Mouse (Mus musculus): ENCODE measurements around the gene Clec4f.

Clec4f gene

GRCm38 (mm10) chr6:83656087-83656486 lies at the start of gene Clec4f:
Gene Clec4f, minus strand, starts transcription at chr6:83656187.
- in situ Hi-C loops (cut with MboI, MseI), result no loop called here

GRCm38 (mm10) chr6:83704701-83705100 lies 48.7 kb upstream of the Clec4f start:
- in situ Hi-C loops (cut with MboI, MseI), result loop anchor here (10.0 kb wide), 1 partner anchor 880 kb away; no protein-coding TSS in a partner anchor

- in situ Hi-C loops (cut with MboI, MseI), result loop anchor here (10.0 kb wide), 1 partner anchor 881 kb away; no protein-coding TSS in a partner anchor
Measured at GRCm38 (mm10) chr6:83704294-83704693, 48.3 kb upstream of the Clec4f start.

DNA sequence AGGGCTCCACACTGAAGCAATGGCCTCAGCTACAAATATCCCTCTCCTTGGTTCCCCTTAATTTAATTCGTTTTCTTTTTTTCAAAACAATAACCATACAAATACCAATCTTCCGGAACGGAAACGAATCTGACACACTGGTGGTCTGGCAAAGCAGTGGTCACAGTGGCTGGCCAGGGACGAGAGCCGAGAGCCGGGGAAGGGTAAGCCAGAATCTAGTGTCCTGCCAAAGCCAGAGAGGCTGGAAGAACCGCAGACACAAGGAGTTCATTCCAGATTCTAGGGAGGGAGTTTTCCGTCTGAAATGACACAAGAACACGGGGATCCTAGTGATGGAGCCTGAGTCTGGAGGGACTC lies 47.7 kb upstream of the Clec4f start:
- in situ Hi-C loops (cut with MboI, MseI), result loop anchor here (10.0 kb wide), 1 partner anchor 881 kb away; no protein-coding TSS in a partner anchor

DNA sequence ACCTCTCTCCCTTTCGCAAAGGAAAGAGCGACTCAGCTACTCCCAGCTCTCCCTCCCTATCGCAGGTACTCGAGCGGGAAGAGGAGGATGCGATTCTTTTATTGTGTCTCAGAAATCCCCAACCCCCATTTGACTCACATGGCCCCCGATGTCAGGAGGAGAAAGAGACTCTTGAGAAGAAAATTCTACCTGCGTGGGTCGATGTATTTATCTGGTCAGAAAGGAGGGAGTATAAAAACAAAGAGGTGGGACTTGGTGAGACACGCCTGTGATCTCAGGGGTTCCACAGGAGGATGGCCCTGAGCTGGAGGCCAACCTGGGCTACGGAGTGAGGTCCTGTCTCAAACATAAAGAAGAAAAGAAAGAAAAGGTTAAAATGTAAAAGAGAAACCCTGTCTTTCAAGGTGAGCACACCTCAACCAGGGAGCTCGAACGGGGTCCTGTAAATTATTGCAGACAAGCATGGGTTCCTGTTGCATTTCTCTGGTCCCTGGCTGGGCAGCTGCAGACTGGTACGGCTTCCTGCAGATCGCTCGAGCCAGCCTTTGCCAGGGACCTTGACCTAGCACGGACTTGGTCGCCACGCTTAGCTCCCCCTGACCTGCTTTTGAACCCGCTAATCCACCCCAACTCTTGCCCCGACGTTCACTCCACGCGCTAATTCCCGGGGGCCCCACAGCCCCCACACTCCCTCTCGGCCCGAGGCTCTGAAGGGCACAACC lies 47.2 kb upstream of the Clec4f start:
- in situ Hi-C loops (cut with MboI, MseI), result loop anchor here (10.0 kb wide), 1 partner anchor 882 kb away; no protein-coding TSS in a partner anchor

DNA sequence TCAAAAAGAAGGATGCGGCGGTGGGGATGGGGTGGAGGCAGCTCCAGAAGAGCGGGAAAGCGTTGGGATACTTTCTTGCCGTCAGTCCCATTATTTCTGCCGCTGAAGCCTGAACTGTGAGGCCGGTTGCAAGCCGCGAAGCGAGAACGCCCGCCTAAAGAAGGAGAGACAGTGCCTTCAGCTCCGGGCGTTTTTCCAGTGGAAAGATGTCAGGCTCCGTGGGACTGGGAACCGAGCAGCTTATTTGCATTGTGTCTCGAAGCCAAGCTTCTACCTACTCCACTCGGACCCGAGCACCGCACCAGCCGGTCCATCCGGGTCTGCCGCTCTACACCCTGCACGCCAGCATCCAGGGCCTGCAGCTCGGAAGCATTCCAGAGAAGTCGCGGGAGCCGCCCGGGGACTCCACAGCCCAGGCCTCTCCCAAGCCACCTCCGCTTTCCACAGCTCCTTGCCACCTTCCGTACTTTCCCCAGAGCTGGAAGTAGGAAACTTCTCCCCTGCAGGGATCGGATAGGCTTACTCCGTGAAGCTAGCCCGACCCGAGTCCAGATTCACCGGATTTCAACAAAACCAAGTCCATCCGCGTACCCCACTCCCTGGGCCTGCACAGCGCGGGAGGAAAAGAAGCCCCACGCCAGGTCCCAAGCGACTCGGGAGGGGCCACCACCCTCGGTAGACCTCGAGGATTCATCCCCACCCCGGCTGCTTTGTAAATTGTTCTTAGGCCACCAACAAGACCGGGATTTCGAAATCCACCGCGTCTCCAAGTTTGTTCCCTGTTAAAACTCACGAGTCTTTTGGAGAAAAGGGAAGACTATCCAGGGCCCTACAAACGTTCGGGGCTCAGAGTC lies 46.4 kb upstream of the Clec4f start:
- in situ Hi-C loops (cut with MboI, MseI), result loop anchor here (10.0 kb wide), 1 partner anchor 882 kb away; no protein-coding TSS in a partner anchor

DNA sequence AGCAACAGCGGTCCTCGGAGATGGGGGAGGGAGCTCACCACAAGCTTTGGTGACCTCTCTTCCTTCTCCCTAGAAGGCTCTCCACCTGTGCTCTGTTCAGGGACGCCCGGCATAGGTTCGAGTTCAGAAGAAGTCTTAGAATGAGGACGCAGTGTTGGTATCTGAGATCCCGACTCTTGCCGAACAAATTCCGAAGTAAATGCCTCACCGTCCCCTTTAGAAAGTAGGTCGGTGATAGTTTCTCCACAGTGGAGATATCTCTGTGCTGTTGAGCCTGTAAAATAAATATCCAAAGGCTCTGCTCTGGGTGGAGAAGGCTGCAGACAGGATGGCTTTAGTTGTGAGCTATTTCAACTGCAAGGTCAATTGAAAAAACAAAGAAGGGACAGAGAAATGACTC lies 45.0 kb upstream of the Clec4f start:
- in situ Hi-C loops (cut with MboI, MseI), result loop anchor here (10.0 kb wide), 1 partner anchor 884 kb away; no protein-coding TSS in a partner anchor

- in situ Hi-C loops (cut with MboI, MseI), result loop anchor here (10.0 kb wide), 1 partner anchor 885 kb away; no protein-coding TSS in a partner anchor
Measured at GRCm38 (mm10) chr6:83699971-83700370, 44.0 kb upstream of the Clec4f start.

GRCm38 (mm10) chr6:83697932-83698331 lies 41.9 kb upstream of the Clec4f start:
- in situ Hi-C loops (cut with MboI, MseI), result no loop called here

DNA sequence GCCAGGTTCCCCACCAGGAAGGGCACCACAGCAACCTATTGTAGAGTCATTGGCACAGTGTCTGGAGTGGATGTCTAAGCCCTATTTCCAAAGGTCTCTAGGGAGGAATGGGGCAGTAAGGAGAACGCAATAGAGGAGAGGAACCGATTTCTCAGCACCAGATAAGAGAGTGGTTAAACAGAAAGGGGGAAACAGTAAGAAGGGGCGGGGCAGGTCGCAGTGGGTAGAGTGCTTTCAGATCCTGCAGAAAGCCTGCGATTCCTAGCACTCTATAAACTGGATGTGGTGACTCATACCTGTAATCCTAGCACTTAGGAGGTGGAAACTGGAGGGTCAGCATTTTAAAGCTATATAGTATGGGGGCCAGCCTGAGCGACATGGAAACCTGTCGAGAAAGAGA lies 40.7 kb upstream of the Clec4f start:
- in situ Hi-C loops (cut with MboI, MseI), result no loop called here

- in situ Hi-C loops (cut with MboI, MseI), result no loop called here
Measured at GRCm38 (mm10) chr6:83695731-83696130, 39.7 kb upstream of the Clec4f start.

GRCm38 (mm10) chr6:83693835-83694234 lies 37.8 kb upstream of the Clec4f start:
- in situ Hi-C loops (cut with MboI, MseI), result no loop called here

- in situ Hi-C loops (cut with MboI, MseI), result no loop called here
Measured at GRCm38 (mm10) chr6:83692962-83693361, 37.0 kb upstream of the Clec4f start.

DNA sequence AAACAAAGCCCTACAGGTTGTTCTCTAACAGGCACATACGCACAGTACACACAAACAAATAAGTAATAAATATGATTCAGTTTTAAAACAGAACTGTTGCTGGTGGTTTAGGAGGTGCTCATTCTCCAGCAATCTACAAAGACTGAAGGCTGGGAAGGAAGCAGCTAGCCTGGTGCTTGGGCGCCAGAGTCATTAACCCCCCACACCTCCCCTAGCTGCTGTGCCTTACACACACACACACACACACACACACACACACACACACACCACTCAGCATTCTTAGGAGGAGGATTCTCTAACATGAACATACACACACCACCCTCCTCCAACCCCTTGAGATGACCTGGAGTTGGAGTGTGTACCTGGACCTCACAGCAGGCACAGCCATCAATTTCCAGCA lies 34.9 kb upstream of the Clec4f start:
- in situ Hi-C loops (cut with MboI, MseI), result no loop called here

- in situ Hi-C loops (cut with MboI, MseI), result no loop called here
Measured at GRCm38 (mm10) chr6:83690277-83690676, 34.3 kb upstream of the Clec4f start.

DNA sequence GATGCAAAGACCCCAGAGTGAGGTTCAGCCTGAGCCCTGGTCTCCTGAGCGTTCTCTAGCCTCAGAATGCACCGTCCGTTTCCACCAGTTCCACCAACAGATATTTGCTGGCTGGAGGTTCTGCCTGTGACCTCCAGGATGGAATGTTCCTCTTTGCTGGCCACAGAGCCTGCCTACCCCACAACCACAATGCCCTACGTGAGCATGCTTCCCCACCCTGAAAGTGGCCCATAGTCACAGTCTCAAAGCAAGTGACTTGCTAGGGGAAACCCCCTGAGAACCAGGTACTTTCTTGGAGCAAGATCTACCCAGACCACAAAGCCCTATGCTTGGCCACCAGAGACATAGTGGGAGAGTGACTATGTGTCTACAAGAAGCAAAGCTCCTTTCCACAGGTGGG lies 33.4 kb upstream of the Clec4f start:
- in situ Hi-C loops (cut with MboI, MseI), result loop anchor here (5.0 kb wide), 1 partner anchor 53 kb away; the partner anchor contains the start of gene Atp6v1b1

- in situ Hi-C loops (cut with MboI, MseI), result no loop called here
Measured at GRCm38 (mm10) chr6:83677757-83678156, 21.8 kb upstream of the Clec4f start, which contains the start of gene Cd207. Gene Cd207, minus strand, starts transcription at chr6:83677857.

GRCm38 (mm10) chr6:83673395-83673794 lies 17.4 kb upstream of the Clec4f start:
- in situ Hi-C loops (cut with MboI, MseI), result loop anchor here (5.0 kb wide), 2 partner anchors 81 to 321 kb away; no protein-coding TSS in a partner anchor

DNA sequence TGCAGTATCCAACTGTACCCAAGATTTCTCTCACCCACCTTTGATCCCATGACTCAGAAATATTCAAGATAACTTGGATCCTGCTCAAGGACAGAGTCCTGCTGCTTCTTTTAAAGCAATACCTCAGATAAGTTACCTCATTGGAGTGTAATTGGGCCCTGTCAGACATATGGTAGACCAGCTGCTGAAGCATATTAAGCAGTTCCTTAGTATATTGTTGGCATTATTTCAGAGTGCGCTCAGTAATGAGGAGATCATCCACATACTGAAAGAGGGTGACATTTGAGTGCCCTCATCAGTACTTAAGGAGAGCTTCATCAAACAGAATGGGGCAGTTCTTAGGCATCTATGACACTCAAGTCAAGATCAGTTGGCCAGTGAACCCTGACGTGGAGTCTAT lies 9.0 kb upstream of the Clec4f start:
- in situ Hi-C loops (cut with MboI, MseI), result no loop called here

DNA sequence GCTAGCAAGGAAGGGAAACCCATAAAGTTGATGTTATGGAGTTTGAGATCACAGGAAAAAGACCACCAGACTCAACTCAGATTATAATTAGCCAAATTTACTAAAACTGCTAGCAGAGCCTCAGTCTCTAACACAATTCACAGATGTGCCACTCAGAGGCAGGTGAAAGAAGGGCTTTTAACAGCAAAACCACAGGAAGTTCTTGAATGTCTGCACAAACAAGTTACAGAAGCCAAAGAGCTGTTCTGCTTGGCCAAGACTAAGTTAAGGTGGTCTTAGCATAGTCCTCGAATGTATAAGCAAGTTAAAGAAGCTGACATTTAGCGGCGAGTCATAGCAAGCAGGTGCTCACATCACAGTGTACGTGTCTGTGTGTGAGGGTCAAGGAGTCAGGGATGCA lies 4.8 kb upstream of the Clec4f start:
- in situ Hi-C loops (cut with MboI, MseI), result no loop called here

DNA sequence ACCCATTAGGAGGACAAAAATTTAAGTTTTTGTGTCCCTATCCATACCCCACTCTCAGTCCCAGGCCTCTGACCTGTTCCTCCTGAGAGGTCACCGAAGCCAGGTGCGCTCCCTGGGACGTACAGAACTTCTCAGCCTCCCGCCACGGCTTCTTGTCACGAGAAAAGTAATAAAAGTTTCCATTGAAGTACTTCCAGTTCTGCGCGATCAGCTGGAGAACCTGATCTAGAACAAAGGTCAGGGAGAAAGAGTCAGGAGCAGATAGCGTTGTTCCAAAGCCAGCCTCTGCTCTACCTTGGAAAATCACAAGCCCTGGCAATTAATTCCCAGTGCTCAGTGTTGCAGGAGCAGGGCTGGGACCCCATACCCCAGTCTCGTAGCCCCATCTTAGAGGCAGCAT lies 9.3 kb downstream of the Clec4f start:
- in situ Hi-C loops (cut with MboI, MseI), result no loop called here

- in situ Hi-C loops (cut with MboI, MseI), result no loop called here
Measured at GRCm38 (mm10) chr6:83635329-83635728, 20.7 kb downstream of the Clec4f start.
